Mouse (Mus musculus) CD4-positive, CD25-positive, alpha-beta regulatory T cell, adult 2 months (primary cell): Measurements from ENCODE around the gene Ift43.
A peak's percentile ranks its signal among the peaks of the same experiment; 100 is the strongest.

Experiments used
- DNase-seq: peaks from one replicate; pipeline ENCODE4 v3.0.0-alpha.2; 2012; ENCODE audit warnings: low read depth, low spot score

The Ift43 gene

GRCm38 (mm10) chr12:86082481-86083012 is at the start of gene Ift43:
Ift43 (plus strand) TSS chr12:86082541.
- DNase-seq = peak; percentile 61

- DNase-seq = no peak
Measured at GRCm38 (mm10) chr12:86035586-86035985, 46.8 kb upstream of the Ift43 start.

- DNase-seq = no peak
Measured at GRCm38 (mm10) chr12:86036368-86037166, 45.8 kb upstream of the Ift43 start.

GRCm38 (mm10) chr12:86037235-86037921 is 45.0 kb upstream of the Ift43 start:
- DNase-seq = no peak

GRCm38 (mm10) chr12:86039078-86039477 is 43.3 kb upstream of the Ift43 start:
- DNase-seq = no peak

GRCm38 (mm10) chr12:86039751-86040150 is 42.6 kb upstream of the Ift43 start:
- no peak for DNase-seq

- peak; percentile 74 for DNase-seq
Measured at GRCm38 (mm10) chr12:86046141-86046540, 36.2 kb upstream of the Ift43 start.

GRCm38 (mm10) chr12:86046776-86047175 is 35.6 kb upstream of the Ift43 start:
- DNase-seq = peak; percentile 32

- DNase-seq = peak; percentile 56
Measured at GRCm38 (mm10) chr12:86047376-86047775, 35.0 kb upstream of the Ift43 start.

GRCm38 (mm10) chr12:86049813-86050212 is 32.5 kb upstream of the Ift43 start:
- no peak for DNase-seq

- DNase-seq = no peak
Measured at GRCm38 (mm10) chr12:86051477-86051876, 30.9 kb upstream of the Ift43 start.

GRCm38 (mm10) chr12:86055306-86055705 is 27.0 kb upstream of the Ift43 start:
- no peak for DNase-seq

- DNase-seq = no peak
Measured at GRCm38 (mm10) chr12:86056976-86057375, 25.4 kb upstream of the Ift43 start.

GRCm38 (mm10) chr12:86057516-86057915 is 24.8 kb upstream of the Ift43 start:
- DNase-seq = no peak

GRCm38 (mm10) chr12:86059341-86059740 is 23.0 kb upstream of the Ift43 start:
- DNase-seq = no peak

GRCm38 (mm10) chr12:86064796-86065195 is 17.5 kb upstream of the Ift43 start:
- no peak for DNase-seq

GRCm38 (mm10) chr12:86071432-86071831 is 10.9 kb upstream of the Ift43 start:
- no peak for DNase-seq

GRCm38 (mm10) chr12:86074681-86075080 is 7.7 kb upstream of the Ift43 start:
- DNase-seq = no peak

- no peak for DNase-seq
Measured at GRCm38 (mm10) chr12:86075358-86075757, 7.0 kb upstream of the Ift43 start.

- no peak for DNase-seq
Measured at GRCm38 (mm10) chr12:86076321-86076901, 5.9 kb upstream of the Ift43 start.

GRCm38 (mm10) chr12:86077322-86077721 is 5.0 kb upstream of the Ift43 start:
- DNase-seq = no peak

- no peak for DNase-seq
Measured at GRCm38 (mm10) chr12:86077736-86078135, 4.6 kb upstream of the Ift43 start.
